Mouse (Mus musculus): ENCODE measurements around the gene Itih5. TPM values are rescaled to one million over a fixed set of nuclear protein-coding genes. Genes with fewer than 3 reads are reported as not detected.
A peak's percentile ranks its signal among the peaks of the same experiment; 100 is the strongest.

Itih5 gene
- 10 to 100 TPM; 12.1 to 15.0 TPM for total RNA-seq (2021)

DNA sequence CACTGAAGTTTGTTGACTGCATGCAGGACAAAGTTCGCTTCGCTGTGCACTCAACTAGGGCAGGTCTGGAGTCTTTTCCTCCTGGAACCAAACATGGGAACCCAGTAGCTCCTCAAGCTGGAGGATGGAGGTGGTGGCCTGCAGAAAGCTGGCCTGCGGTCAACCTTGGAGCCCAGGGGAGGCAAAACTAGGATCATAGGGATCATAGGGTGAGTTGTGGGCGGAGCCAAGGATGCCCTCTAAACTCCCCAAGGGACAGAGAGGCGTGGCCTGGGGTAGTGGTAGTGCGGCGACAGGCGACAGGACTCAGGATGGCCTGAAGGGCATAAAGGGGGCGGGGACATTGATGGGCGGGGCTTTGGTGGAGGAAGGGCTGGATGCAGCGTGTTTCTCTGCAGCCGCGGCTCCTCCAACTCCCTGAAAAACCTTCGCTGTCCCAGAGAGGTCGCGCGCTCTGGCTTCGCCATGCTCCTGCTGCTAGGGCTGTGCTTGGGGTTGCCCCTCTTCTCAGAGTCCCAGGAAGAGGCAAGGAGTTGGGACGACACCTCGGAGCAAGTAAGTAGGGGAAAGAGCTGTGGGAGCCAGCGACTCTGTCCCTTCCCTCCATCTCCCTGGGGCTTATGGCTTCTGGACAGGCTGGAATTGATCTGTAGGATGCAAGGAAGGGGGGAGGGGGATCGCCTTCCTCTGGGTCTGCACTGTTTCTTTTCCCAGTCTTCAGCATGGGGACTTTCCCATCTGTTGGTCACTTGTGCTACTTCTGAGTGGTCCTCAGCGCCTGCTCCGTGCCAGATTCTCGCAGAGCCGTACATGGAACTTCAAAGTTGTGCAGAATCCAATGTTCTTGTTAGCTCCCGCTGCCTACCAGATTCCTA lies at the start of gene Itih5:
TSS of gene Itih5 (plus strand) at position 371 of the 875 bp plus-strand sequence.
- intact Hi-C loops (cut with DNase I): no loop called here
- no peak for DNase-seq (ENCODE audit: low spot score in 2 of 2)

DNA sequence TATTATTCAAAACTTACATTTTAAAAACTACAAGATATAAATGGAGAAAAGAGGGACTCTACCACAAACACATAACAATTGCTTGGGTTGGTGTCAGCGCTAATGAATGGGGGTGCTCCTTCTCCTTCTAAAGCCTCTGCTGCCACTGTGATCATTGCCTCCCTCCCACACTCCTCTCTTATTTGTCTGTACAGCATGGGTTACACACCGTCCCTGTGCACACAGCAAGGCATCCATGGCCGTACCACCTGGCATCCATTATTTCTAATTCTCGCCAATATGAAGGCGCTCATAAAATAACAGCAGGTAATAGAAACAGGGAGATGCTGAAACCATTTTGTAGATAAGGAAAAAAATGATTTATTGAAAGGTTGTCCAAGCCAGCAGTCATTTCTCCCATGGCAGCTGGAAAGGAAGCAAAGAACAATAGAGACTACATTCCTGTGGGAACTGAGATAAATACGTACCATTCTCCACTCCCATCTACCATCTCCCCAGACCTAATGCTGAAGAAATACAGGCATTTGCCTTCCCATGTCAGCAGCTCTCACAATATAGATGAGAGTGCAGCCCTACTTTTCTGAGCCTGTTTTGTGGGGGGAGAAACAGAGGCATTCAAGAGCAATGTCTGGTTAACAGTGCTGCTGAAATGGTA lies 44.7 kb upstream of the Itih5 start:
- intact Hi-C loops (cut with DNase I): no loop called here
- no peak for DNase-seq (ENCODE audit: low spot score in 2 of 2)

DNA sequence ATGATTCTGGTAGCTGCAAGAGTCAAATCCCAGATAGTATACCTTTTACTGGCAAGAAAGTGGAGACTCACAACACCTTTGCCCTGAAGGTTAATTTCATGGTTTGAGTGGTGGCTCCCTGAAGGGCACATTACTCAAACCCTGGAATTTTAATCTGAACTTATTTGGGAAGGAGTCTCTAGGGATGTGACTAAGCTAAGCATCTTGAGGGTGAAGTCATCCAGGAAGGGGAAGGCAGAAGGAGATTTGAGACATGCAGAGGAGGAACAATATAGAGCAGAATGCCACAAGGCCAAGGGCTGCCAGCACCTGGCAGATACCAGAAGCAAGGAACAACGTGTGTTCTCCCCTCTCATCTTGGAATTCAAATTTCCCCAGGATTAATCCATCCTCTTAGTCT lies 34.6 kb upstream of the Itih5 start:
- DNase-seq (ENCODE audit: low spot score in 2 of 2): no peak
- intact Hi-C loops (cut with DNase I): no loop called here

DNA sequence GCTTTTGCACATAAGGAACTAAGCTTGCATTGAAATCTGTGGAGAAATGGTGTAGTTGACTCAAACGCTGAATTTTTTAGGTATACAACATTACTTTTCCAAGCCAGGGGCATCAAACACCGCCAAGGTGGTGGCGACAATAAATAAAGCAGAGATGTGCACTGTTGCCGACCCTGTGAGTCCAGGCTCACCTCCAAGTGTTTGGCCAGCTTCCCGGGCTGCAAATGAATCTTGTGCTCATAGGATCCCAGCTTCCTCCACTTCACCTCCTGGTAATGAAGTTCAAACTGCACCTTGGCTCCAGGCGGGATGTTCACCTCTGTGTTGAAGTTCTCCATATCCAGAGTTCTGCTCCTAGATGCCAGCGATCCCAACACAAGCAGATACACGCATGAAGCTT lies 34.1 kb upstream of the Itih5 start:
- no peak for DNase-seq (ENCODE audit: low spot score in 2 of 2)
- intact Hi-C loops (cut with DNase I): no loop called here

DNA sequence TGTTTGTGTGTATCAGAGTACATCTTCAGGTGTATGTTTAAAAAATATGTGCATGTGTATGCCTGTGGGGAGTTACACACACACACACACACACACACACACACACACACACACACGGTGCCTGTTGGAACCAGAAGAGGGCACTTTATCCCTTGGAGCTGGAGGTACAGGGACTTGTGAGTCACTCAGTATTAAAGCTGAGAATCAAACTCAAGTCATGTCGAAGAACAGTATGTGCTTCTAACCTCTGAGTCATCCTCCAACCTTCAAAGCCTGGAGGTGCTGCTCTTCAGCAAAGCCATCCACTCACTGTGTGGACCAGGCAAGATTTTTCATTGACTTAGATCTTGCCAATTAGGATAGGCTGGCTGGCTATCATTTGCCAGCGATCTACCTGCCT lies 31.5 kb upstream of the Itih5 start:
- DNase-seq (ENCODE audit: low spot score in 2 of 2): no peak
- intact Hi-C loops (cut with DNase I): no loop called here

DNA sequence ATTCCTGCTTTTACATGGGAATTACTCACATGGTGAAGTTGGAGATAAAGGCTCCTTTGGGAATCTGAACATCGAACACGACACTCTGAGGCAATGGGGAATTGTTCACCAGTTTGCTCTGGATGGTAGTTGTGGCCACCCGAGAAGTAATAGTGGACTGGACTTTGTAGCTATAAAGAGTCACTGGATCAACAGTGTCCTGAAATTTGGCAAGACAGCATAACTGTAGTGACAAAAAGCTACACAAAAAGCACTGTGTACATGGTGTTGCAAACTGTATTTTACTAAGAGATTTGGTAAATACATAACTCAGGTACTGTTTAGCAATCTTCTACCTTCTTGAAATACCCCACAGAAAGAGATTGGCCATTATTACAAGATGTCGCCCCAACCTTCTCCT lies 27.2 kb upstream of the Itih5 start:
- intact Hi-C loops (cut with DNase I): no loop called here
- DNase-seq (ENCODE audit: low spot score in 2 of 2): no peak

DNA sequence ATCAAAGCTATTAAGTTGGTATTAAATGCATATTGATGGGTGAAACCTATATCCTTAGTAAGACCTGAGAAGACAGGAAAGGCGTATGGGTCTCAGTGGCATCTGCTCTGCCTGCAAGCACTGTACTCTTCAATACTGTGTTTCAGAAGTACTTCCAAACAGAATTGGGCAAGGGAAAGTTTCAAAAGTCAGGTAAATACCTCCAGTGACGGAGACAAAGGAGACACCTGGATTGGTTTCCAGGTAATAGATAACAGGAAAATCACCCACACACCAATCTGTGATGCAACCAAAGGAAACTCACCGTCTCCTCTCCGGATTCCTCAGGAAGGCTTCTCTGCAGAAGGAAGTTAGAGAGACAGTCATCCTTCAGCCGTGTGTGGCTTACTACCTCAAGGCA lies 25.9 kb upstream of the Itih5 start:
- DNase-seq (ENCODE audit: low spot score in 2 of 2): no peak
- intact Hi-C loops (cut with DNase I): no loop called here

DNA sequence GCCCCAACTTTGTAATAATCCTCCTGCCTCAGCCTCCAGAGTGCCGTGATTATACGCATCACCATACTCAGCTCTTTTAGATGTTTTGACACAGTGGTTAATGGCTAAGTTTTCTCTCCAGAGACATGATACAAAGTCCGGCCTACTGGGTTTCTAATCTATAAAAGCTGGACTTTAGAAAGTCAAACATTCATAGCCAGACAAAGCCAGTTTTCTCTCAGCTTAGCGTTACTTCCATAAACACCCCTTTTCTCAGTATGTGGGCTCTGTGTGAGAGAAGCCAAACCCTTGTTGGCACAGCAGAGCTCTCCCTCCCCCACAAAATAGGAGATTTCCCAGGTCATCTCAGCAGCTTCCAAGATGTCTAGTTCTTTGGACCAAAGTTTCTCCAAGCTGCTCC lies 24.8 kb upstream of the Itih5 start:
- intact Hi-C loops (cut with DNase I): no loop called here
- DNase-seq (ENCODE audit: low spot score in 2 of 2): no peak

DNA sequence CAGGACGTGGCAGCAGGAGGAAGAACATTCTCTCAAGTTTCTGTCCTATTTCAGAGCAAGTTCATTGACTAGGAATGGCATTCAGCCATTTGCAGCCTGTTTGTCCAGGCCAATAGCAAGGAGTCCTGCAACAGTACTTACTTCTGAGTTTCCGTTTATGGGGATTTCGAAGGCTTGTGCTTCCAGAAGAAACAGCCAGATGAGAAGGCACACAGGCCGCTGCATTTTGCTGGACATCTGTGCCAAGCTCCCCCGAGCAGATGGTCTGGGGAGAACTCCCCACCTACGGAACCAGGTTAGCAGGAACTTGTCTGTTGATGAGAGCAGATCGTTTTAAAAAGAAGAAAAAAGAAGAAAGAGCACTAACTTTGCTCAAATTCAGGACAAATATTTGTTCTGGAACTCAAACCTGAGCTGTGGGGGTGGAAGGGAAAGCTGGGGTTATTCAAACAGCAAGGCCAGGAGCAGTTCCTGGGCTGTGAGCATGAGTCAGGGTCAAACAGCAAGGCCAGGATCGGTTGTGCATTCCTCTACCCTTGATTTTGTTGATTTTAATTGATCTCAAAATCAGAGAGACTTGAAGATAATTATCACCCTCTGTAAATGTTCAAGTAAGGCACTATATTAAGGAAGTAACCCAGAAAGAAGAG lies 22.9 kb upstream of the Itih5 start:
- intact Hi-C loops (cut with DNase I): no loop called here
- peak; percentile 36 to 53 for DNase-seq (ENCODE audit: low spot score in 2 of 2)

DNA sequence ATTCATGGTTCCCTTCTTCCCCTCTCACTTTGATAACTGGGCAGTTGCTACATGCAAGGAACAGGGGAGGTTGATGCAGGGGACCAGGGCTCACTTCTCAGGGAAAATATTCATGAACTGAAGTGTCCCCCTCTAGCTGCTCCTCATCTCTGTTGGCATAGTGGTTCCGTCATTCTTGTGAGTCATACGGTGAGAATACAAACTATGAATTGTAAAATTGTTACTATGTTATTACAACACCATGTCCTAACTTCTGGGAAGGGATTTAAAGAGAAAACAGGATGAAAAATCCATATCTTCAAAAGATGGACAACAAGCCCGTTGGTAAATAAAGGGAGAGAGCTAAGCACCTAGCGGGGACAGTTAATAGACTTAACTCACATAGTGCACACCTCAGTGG lies 22.1 kb upstream of the Itih5 start, which contains the start of gene Itih2:
TSS of gene Itih2 (minus strand) at position 101 of the 400 bp plus-strand sequence.
- intact Hi-C loops (cut with DNase I): no loop called here
- no peak for DNase-seq (ENCODE audit: low spot score in 2 of 2)

DNA sequence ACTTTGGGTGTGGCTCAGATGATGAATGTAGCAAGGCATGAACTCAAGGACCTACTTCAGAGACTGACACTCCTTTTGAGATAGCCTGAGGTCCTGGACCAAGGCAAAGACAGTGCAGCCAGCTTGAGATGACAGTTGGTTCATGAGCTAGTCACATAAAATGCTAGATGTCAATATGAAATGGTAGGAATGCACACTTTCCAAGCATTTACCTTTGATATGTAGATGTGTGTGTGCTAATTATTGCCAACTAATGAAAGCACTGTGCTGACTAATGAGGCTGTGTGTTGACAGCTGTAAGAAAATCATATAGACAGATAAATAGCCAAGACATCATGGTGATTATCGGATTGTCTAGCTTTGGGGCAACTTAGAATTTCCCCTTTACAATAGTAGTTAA lies 21.2 kb upstream of the Itih5 start:
- no peak for DNase-seq (ENCODE audit: low spot score in 2 of 2)
- intact Hi-C loops (cut with DNase I): no loop called here

DNA sequence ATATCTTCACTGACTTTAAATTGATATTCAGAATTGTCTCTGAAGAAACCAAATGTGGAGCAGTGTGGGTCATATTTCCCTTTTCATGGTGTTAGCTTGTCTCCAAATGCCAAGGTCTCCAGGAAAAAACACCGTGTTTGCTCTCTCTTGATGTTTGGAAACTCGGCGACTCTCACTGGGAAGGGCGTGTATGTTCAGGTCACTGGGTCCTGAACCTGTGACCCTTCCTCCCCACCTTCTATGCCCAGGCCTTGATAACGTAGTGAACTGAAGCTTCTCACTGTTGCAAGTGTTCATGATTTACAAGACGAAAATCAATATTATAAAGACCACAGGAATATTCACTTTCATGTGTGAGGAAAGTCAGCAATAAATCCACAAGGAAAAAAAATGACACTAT lies 19.4 kb upstream of the Itih5 start:
- intact Hi-C loops (cut with DNase I): no loop called here
- DNase-seq (ENCODE audit: low spot score in 2 of 2): no peak

DNA sequence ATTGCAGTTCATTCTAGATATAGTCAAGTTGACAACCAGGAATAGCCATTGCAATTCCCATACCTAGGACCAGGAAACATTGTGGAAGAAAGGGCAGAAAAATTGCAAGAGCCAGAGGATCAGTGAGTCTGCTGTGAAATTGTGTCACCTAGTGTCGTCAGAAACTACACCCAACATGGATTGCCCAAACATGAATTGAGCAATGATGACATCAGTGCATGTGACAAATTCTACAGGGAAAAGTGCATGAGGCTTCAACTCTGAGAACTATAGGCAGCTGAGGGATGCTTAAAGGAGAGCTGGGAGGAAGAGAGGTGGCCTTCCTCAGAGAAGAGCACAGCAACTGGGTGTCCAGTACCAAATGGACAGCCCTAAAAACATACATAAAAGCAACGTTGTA lies 16.1 kb upstream of the Itih5 start:
- intact Hi-C loops (cut with DNase I): no loop called here
- no peak for DNase-seq (ENCODE audit: low spot score in 2 of 2)

DNA sequence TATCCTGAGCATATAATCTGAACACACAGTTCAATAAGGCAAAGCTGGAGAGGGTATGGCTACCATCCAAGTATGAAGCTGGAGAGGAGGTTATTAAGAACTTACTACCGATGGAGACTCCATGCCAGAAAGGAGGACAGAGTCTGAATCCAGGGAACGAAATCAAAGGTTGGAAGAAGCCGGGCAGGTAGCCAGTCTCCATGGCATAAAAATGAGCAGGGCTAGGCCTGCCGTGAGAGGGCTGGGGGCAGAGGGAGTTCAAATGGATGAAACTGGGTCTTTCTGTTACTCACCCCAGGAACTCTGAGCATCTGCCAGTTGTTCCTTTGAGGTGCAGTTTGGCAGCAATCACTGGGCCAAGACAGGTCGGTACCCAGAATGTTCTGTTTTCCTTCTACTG lies 12.9 kb upstream of the Itih5 start:
- intact Hi-C loops (cut with DNase I): no loop called here
- DNase-seq (ENCODE audit: low spot score in 2 of 2): peak in 1 of 2 experiments; percentile 8

DNA sequence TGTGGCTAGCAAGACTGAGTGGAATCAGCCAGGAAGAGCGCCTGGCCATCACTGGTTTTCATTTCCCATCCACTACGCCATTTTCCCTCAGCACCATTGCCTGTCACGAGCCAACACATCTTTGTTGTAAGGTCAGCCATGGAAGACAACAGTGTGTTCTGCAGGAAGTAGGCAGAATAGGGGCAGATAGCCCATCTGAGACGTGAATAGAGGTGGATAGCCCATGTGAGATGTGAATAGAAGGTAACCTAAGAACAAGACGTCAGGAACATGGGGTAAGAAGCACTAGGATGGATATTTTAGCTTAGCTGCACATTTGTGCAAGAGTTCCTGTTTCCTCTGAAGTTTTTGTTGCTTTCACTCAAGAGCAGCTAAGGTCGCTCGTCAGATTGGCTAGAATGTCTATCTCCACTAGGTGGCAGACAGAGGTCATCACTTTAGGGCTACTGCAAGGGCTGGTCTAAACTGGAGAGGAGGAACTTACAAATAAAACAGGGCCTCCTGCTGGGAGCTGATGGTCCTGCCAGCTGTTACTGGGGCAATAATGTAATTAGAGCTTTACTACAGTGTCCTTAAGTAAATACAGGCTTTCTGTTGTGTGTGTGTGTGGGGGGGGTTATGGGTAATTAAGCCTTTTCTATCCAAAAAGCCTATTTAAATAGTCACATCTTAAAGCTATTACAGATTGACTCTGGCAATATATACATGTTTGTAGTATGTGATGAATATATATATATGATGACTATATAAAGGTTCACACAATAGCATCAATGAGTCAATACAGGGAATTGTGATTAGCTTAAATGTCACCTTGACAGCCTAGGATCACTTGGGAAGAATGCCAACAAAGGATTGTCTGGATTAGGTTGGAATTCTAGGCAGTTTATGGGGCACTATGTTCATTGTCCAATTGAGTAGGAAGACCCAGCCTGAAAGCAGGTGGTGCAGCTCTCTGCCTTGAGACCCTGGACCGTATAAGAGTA lies 10.6 kb upstream of the Itih5 start:
- peak; percentile 16 to 31 for DNase-seq (ENCODE audit: low spot score in 2 of 2)
- intact Hi-C loops (cut with DNase I): loop anchor here (1.0 to 2.0 kb wide), 2 partner anchors 42 to 146 kb away; no protein-coding TSS in a partner anchor

DNA sequence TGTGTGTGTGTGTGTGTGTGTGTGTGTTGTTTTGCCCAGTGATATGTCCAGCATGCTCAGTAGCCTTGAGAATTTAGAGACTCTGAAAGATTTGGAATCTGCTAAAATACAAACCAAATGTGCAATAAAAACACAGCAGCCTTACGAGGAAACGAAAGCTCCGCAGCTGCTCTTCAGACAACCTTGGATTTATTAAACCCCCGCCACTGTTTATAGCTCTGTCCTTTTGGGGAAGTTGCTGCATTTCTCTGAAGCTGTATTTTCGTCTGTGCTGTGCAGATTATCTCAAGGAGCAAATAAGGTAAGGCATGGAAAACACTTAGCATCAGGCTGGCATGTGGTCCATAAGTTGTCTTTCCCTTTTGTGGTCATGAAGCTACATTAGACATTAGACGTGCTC lies 7.9 kb upstream of the Itih5 start:
- no peak for DNase-seq (ENCODE audit: low spot score in 2 of 2)
- intact Hi-C loops (cut with DNase I): no loop called here

DNA sequence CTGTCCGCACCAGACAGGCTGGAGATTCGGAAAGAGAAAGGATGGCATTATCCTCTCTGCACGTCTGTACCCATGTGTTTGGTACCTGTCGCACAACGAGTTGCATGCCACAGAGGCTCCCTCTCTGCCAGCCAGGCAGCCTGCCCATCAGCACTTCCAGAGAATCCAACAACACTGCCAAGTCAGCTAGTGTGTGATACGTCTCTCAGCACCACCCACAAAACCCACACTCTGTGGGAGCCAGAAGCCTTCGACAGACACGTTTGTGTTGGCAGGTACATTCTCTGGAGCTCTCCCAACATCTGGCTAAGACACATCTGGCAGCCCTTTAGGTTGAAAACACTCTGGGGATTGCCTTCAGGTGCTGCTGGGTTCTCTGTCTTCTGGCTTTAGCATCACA lies 6.2 kb upstream of the Itih5 start:
- peak; percentile 36 to 49 for DNase-seq (ENCODE audit: low spot score in 2 of 2)
- intact Hi-C loops (cut with DNase I): no loop called here

DNA sequence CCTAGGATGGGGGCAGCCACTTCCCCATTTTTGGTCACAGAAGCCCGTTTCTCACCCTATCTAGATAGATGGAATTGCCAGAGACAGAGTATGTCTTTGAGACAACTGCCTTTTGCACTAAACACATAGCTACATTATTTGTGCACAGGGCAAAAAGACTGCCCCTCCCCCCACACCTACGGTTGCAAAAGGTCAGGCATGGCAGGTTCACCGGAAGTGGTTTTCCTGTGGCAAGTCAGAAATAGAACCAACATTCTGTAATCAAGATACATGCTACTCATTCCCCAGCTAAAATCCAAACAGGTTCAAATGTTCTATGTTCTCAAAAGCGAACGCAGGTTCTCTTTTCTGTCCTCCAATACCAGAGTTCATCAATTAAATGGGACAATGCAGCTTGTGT lies 781 bp upstream of the Itih5 start:
- no peak for DNase-seq (ENCODE audit: low spot score in 2 of 2)
- intact Hi-C loops (cut with DNase I): no loop called here

DNA sequence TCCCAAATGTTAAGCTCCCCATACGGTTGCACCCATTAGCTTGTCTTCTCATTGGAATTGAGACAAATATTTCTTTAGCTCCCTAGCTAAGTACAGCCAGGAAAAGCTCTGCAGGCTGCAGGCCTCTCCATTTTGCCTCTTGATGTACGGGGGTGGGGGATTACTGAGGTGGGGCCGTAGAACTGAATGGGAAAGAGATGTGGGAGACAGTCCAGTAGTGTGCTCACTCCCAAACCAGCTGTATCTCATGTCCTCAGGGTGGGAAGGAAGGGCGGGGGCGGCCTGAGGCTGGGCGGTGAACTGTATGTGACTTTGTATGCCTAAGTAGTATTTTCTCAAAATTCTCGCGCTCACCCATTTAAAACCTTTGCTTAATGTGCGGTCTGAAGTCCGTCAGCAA lies 3.8 kb downstream of the Itih5 start:
- no peak for DNase-seq (ENCODE audit: low spot score in 2 of 2)
- intact Hi-C loops (cut with DNase I): no loop called here

DNA sequence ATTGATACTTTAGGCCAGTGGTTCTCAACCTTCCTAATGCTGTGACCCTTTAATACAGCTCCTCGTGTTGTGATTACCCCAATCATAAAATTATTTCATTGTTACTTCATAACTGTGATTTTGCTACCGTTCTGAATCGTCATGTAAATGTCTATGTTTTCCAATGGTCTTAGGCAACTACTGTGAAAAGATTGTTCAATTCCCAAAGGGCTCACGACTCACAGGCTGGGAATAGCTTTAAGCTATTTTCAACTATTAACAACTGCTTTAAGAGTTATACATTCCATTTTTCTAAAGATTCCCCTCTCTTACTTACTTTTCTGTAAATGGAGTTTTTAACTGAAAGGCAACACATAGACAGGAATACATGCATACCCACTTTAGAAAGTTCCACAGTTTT lies 8.6 kb downstream of the Itih5 start:
- no peak for DNase-seq (ENCODE audit: low spot score in 2 of 2)
- intact Hi-C loops (cut with DNase I): no loop called here
